Mouse (Mus musculus) heart, embryonic 14.5 days (tissue): ENCODE measurements at regions not wholly inside any gene's neighbourhood (a gene's known extent, or its start where the extent isn't known, plus 50 kb on each side); places are given as distances from the start of the nearest gene placed in this dataset.

Experiments used
- ATAC-seq: fragments of 200-750 bp; cut with Nextera tagmentation; 2 replicates; pipeline ENCODE4 v1.8.0; 2017; ENCODE audit warnings: low read depth, moderate TSS enrichment; ENCODE audit not compliant: insufficient number of reproducible peaks, insufficient read depth, low FRiP score
- H3K27ac ChIP-seq, 2 experiments: fragments of 200-500 bp in 1 of 2; fragments of 300-500 bp in 1 of 2; sonication (generic) in 1 of 2; replicated peaks in 1 of 2; 2 replicates each; pipeline ENCODE4 v1.5.1; 2012 to 2014; ENCODE audit warnings: low read depth in 2 of 2, low read length in 2 of 2, control low read depth in 1 of 2, mild to moderate bottlenecking in 1 of 2, mixed read lengths in 1 of 2; ENCODE audit not compliant: control insufficient read depth in 1 of 2, insufficient read depth in 1 of 2
- H3K27me3 ChIP-seq: fragments of 300-500 bp; sonication (generic); 2 replicates; pipeline ENCODE4 v1.6.1; 2014; ENCODE audit warnings: mild to moderate bottlenecking, low read length, control low read depth; ENCODE audit not compliant: control insufficient read depth, insufficient read depth
- H3K36me3 ChIP-seq: fragments of 300-500 bp; sonication (generic); 2 replicates; pipeline ENCODE4 v1.6.1; 2014; ENCODE audit warnings: mild to moderate bottlenecking, control low read depth, low read length, mixed read lengths; ENCODE audit not compliant: control insufficient read depth, insufficient read depth
- H3K4me1 ChIP-seq, 2 experiments: fragments of 200-500 bp in 1 of 2; fragments of 300-500 bp in 1 of 2; sonication (generic) in 1 of 2; 2 replicates each; pipeline ENCODE4 v1.6.1; 2012 to 2014; ENCODE audit warnings: low read length in 2 of 2, control low read depth in 1 of 2, mixed read lengths in 1 of 2; ENCODE audit not compliant: control insufficient read depth in 2 of 2, insufficient read depth in 2 of 2
- H3K4me2 ChIP-seq: fragments of 300-500 bp; sonication (generic); 2 replicates; pipeline ENCODE4 v1.6.1; 2014; ENCODE audit warnings: mild to moderate bottlenecking, low read length
- H3K4me3 ChIP-seq, 2 experiments: fragments of 200-500 bp in 1 of 2; fragments of 300-500 bp in 1 of 2; sonication (generic) in 1 of 2; 2 replicates each; pipeline ENCODE4 v1.5.1; 2012 to 2014; ENCODE audit warnings: low read length in 2 of 2, mild to moderate bottlenecking in 2 of 2, control low read depth in 1 of 2, low read depth in 1 of 2, moderate library complexity in 1 of 2; ENCODE audit not compliant: control insufficient read depth in 1 of 2, insufficient read depth in 1 of 2
- H3K9ac ChIP-seq: fragments of 300-500 bp; sonication (generic); 2 replicates; pipeline ENCODE4 v1.6.1; 2014; ENCODE audit warnings: mild to moderate bottlenecking, low read length
- H3K9me3 ChIP-seq: fragments of 300-500 bp; sonication (generic); 2 replicates; pipeline ENCODE4 v1.6.1; 2016; ENCODE audit warnings: low read length, control low read depth; ENCODE audit not compliant: control insufficient read depth
- whole genome bisulfite sequencing: fragments of 180-500 bp; shearing (Covaris S2); extraction: QIAGEN DNeasy Blood & Tissue Kit; methylation state at CpG from one replicate; pipeline ENCODE4 v1.1.7; 2014; 5-methylcytosine and 5-hydroxymethylcytosine counted together

DNA sequence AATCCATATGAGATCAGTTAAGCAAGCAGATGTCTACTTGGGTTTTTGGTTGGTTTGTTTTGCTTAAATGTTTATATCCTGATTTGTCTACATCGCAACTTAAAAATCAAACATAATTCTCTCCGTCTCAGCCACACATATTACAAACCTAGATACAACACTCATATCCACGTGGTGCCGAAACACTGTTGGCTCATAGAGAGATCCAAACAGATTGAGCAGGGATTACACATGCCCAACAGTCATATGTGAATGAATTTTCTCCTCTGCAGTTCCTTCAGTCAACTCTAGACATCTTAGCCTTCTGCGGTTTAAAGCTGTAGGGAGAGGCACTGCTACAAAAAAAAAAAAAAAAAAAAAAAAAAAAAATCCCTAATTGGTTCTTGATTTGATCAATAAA lies 64.4 kb upstream of the Clint1 start:
- no peak overlapping the region for H3K4me2 ChIP-seq
- no peak overlapping the region for H3K4me3 ChIP-seq
- no peak overlapping the region for H3K27ac ChIP-seq
- no peak overlapping the region for H3K9ac ChIP-seq
- WGBS, result 88% methylated on average over 5 of the region's 5 CpGs
- H3K9me3 ChIP-seq, result no peaks in the 10 kb centered on the region
- H3K27me3 ChIP-seq, result no peaks in the 10 kb centered on the region
- ATAC-seq, result no peak
- no peaks in the 10 kb centered on the region for H3K4me1 ChIP-seq
- H3K36me3 ChIP-seq, result no peaks in the 10 kb centered on the region

DNA sequence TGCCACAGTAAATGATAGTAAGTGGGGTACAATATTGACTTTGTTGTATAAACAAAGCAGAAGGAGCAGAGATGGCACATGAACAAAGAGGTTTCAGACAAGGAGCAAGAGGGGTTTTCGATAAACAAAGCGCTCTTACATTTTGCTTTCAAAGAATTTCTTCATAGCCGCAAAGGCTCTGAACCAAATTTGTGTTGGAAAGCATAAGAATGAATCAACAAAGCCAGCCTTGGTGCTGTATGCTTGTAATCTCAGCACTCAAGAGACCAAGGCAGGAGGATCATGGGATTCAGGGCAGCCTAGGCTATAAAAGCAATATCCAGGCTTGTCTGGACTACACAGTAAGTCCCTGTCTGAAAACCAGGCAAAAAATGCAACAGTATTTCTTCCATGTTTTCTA lies 62.0 kb upstream of the Clint1 start:
- WGBS, result 94% methylated on average over 3 of the region's 3 CpGs
- H3K9ac ChIP-seq, result no peak overlapping the region
- no peaks in the 10 kb centered on the region for H3K4me1 ChIP-seq
- no peak for ATAC-seq
- no peak overlapping the region for H3K4me2 ChIP-seq
- no peak overlapping the region for H3K4me3 ChIP-seq
- no peak overlapping the region for H3K27ac ChIP-seq
- H3K36me3 ChIP-seq, result no peaks in the 10 kb centered on the region
- H3K9me3 ChIP-seq, result no peaks in the 10 kb centered on the region
- no peaks in the 10 kb centered on the region for H3K27me3 ChIP-seq

DNA sequence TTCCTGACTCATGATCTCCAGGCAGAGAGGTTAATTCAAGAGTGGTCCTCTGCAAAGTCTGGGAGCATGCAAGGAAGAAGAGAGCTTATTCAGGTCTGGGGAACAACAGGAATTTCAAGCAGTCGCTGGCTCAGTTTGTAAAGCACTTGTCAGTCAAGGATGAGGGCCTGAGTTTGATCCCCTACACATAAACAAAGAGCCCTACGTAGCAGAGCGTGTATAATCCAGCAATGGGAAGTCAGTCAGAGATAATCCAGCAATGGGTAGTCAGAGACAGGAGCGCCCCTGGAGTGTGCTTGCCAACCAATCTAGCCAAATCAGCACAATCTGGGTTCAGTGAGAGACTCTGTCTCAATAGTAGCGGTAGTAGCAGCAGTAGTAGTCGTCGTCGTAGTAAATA lies 61.3 kb upstream of the Clint1 start:
- no peaks in the 10 kb centered on the region for H3K9me3 ChIP-seq
- no peaks in the 10 kb centered on the region for H3K4me1 ChIP-seq
- no peak overlapping the region for H3K9ac ChIP-seq
- H3K27ac ChIP-seq, result no peak overlapping the region
- ATAC-seq, result no peak
- H3K4me3 ChIP-seq, result no peak overlapping the region
- H3K36me3 ChIP-seq, result no peaks in the 10 kb centered on the region
- H3K4me2 ChIP-seq, result no peak overlapping the region
- 75% methylated on average over 8 of the region's 8 CpGs for WGBS
- no peaks in the 10 kb centered on the region for H3K27me3 ChIP-seq

DNA sequence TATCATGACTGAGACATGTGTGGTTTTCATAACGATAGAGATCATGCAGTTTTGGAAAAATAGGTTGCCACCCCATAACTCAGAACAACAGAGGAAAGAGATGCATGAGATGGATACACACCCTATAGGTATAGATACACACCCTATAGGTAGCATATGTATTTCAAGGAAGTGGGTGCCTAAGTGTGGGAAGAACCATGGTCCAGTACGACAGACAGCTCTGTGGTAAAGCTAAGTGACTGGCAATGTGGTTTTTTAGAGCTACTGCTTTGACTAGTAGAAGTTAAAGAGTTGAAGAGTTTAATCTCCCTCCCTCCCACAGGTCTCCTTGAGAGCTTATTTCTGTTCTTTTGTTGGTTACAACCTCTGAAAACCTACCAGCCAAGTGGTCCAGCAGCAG lies 60.2 kb upstream of the Clint1 start:
- no peak for ATAC-seq
- no peak overlapping the region for H3K4me3 ChIP-seq
- no peak overlapping the region for H3K4me2 ChIP-seq
- no peaks in the 10 kb centered on the region for H3K36me3 ChIP-seq
- WGBS, result 83% methylated on average over 2 of the region's 2 CpGs
- no peaks in the 10 kb centered on the region for H3K9me3 ChIP-seq
- no peaks in the 10 kb centered on the region for H3K27me3 ChIP-seq
- H3K9ac ChIP-seq, result no peak overlapping the region
- H3K27ac ChIP-seq, result no peak overlapping the region
- no peaks in the 10 kb centered on the region for H3K4me1 ChIP-seq

DNA sequence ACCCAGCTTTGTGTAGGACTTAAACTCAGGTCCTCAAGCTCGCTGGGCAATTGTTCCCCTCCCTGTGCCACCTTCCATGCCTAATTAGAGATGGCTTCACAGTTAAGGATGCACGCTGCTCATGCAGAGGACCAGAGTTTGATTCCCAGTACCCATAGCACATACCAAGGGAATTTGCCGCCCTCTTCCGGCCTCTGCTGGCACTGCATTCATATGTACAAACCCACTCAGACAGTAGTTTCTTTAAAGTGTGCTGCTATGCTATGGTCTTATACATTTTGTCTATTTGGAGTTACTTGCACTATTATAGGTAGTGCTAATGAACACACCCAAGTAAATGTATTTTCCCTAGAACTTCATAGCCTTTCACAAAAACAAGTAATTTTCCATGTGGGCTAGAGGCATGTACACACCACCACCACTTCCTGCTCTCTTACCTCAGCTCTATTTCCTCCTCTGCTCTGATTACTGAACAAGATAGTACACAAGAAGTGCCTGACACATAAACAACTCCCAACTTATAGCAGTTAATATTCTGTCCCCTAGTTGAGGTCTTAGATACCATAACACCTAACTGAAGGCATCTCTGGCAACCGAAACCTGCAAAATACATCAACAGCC lies 57.4 kb upstream of the Clint1 start:
- Histone ChIP-seq H3K27me3 (no peaks in the 10 kb centered on the region), H3K27ac (no peak overlapping the region), H3K4me3 (no peak overlapping the region), H3K9me3 (no peaks in the 10 kb centered on the region), H3K4me2 (no peak overlapping the region), H3K9ac (no peak overlapping the region), H3K4me1 (no peaks in the 10 kb centered on the region), H3K36me3 (no peaks in the 10 kb centered on the region)
- WGBS, result 64% methylated on average over 5 of the region's 5 CpGs
- no peak for ATAC-seq

- H3K27ac ChIP-seq, result no peak overlapping the region
- ATAC-seq, result no peak
- H3K4me1 ChIP-seq, result no peaks in the 10 kb centered on the region; a peak in 1 of 4 replicates
- no peaks in the 10 kb centered on the region for H3K27me3 ChIP-seq
- H3K9ac ChIP-seq, result no peak overlapping the region
- no peaks in the 10 kb centered on the region for H3K9me3 ChIP-seq
- H3K4me3 ChIP-seq, result no peak overlapping the region
- H3K4me2 ChIP-seq, result no peak overlapping the region
- no peaks in the 10 kb centered on the region for H3K36me3 ChIP-seq
- WGBS, result 42% methylated on average over 6 of the region's 6 CpGs
Observed at GRCm38 (mm10) chr11:45795322-45795721, 56.5 kb upstream of the Clint1 start.

DNA sequence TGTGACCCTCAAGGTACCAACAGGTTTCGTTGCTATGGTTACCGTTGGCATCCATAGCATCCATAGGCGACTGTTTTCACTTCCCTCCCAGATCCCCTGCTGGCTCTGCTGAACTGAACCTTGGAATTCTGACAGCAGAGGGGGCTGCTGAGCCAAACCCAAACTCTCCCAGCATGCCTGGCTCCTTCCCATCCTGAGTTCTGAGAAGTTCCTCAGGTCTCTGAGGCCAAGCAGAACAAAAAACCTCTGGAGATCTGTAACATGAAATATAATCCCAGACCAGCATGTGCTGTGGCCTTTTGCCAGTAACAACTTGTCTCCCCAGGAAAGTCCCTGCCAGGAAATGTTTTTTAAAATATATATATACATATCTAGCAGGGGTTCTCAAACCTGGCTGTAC lies 56.1 kb upstream of the Clint1 start:
- Histone ChIP-seq H3K9ac (no peak overlapping the region), H3K4me1 (no peaks in the 10 kb centered on the region; a peak in 1 of 4 replicates), H3K4me3 (no peak overlapping the region), H3K27ac (no peak overlapping the region), H3K27me3 (no peaks in the 10 kb centered on the region), H3K36me3 (no peaks in the 10 kb centered on the region), H3K9me3 (no peaks in the 10 kb centered on the region), H3K4me2 (no peak overlapping the region)
- no peak for ATAC-seq
- 7% methylated on average over 3 of the region's 3 CpGs for WGBS

DNA sequence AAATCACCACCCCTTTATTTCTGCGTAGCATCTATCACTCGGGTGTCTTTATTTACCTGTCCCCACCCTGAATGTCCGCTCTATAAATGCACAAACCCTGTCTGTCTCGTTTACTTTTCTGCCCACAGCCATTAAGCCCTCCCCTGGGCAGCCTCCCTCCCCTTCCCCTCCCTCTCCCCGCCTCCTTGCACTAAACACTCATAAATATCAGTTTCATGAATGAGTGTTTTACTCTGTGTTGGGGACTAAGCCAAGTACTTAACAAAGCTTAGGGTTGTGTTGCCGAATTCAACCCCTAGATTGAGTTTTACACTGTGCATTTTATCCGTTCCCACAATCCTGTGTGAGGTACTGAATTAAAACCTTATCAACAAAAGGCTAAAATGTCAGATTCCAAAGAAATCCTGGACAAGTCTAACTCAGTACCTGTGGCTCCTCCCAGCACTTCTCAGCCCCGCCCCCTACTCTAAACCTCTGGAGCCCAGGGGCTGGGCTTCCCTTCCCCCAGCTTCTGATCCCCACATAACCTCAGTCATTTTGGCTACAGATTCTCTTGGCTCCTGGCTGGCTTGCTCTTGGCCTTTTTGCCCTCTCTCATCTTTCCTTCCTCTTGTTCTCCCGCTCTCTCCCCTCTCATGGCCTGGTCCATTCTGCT lies 52.0 kb upstream of the Clint1 start:
- WGBS, result 34% methylated on average over 9 of the region's 9 CpGs
- Histone ChIP-seq H3K27me3 (no peaks in the 10 kb centered on the region), H3K4me2 (no peak overlapping the region), H3K9ac (no peak overlapping the region), H3K27ac (no peak overlapping the region), H3K36me3 (no peaks in the 10 kb centered on the region), H3K4me1 (no peaks in the 10 kb centered on the region; a peak in 1 of 4 replicates), H3K9me3 (no peaks in the 10 kb centered on the region), H3K4me3 (no peak overlapping the region)
- ATAC-seq, result no peak
